Mouse (Mus musculus): ENCODE measurements around the gene Fam161a. TPM values are rescaled to one million over a fixed set of nuclear protein-coding genes. Genes with fewer than 3 reads are reported as not detected.

The Fam161a gene
- polyA plus RNA-seq, 1 experiment from 2014 or later: 11.8 TPM

- Histone ChIP-seq H3K4me1 (ENCODE audit: control insufficient read depth, insufficient read depth, low read length) (no peaks in the 10 kb centered on the region), H3K9me3 (ENCODE audit: control insufficient read depth, low read length) (no peaks in the 10 kb centered on the region), H3K36me3 (ENCODE audit: control insufficient read depth, insufficient read depth, low read length) (no peaks in the 10 kb centered on the region), H3K4me2 (ENCODE audit: low read depth, low read length) (no peak overlapping the region), H3K27ac (replicated peaks; ENCODE audit: low read depth, low read length) (peak overlapping the region; percentile 44; the same call in 1 of the 2 replicates), H3K27me3 (replicated peaks; ENCODE audit: control insufficient read depth, insufficient read depth, low read length) (no peaks in the 10 kb centered on the region), H3K4me3 (ENCODE audit: low read depth, low read length) (no peak overlapping the region), H3K9ac (ENCODE audit: low read depth, low read length) (peak overlapping the region; percentile 37)
- ATAC-seq (ENCODE audit: low read depth) (no peak), DNase-seq (ENCODE audit: low spot score) (no peak)
- WGBS: 52% methylated on average over 24 of the region's 24 CpGs
Measured at GRCm38 (mm10) chr11:23020116-23020770, 12.9 kb downstream of the Fam161a start.

GRCm38 (mm10) chr11:23020841-23021240 lies 13.5 kb downstream of the Fam161a start:
- Histone ChIP-seq H3K27ac (replicated peaks; ENCODE audit: low read depth, low read length) (no peak overlapping the region), H3K9me3 (ENCODE audit: control insufficient read depth, low read length) (no peaks in the 10 kb centered on the region), H3K4me1 (ENCODE audit: control insufficient read depth, insufficient read depth, low read length) (no peaks in the 10 kb centered on the region), H3K4me2 (ENCODE audit: low read depth, low read length) (no peak overlapping the region), H3K36me3 (ENCODE audit: control insufficient read depth, insufficient read depth, low read length) (no peaks in the 10 kb centered on the region), H3K4me3 (ENCODE audit: low read depth, low read length) (no peak overlapping the region), H3K27me3 (replicated peaks; ENCODE audit: control insufficient read depth, insufficient read depth, low read length) (no peaks in the 10 kb centered on the region), H3K9ac (ENCODE audit: low read depth, low read length) (no peak overlapping the region)
- 92% methylated on average over 14 of the region's 14 CpGs for WGBS
- ATAC-seq (ENCODE audit: low read depth) (no peak), DNase-seq (ENCODE audit: low spot score) (no peak)

DNA sequence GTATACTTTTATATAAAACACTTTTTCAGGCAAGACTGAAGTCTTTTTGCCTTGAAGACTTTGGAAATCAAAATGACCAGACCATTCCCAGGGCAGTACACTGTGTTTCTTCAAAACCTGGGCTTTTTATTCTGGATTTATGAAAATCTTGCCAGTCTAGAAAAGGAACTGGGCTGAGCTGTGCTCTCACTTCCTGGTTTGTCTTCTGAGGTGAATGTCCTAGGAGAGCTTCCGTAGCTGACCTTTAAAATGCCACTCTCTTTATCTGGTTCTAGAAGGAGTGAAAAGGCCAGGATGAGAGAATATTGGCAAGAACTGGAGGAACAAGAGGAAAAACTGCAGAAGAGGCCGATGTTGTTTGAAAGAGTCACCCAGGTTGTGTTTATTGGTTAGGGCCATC lies 15.8 kb downstream of the Fam161a start:
- Histone ChIP-seq H3K9ac (ENCODE audit: low read depth, low read length) (no peak overlapping the region), H3K27me3 (replicated peaks; ENCODE audit: control insufficient read depth, insufficient read depth, low read length) (no peaks in the 10 kb centered on the region), H3K36me3 (ENCODE audit: control insufficient read depth, insufficient read depth, low read length) (no peaks in the 10 kb centered on the region), H3K27ac (replicated peaks; ENCODE audit: low read depth, low read length) (no peak overlapping the region), H3K4me3 (ENCODE audit: low read depth, low read length) (no peak overlapping the region), H3K4me2 (ENCODE audit: low read depth, low read length) (no peak overlapping the region), H3K4me1 (ENCODE audit: control insufficient read depth, insufficient read depth, low read length) (no peaks in the 10 kb centered on the region), H3K9me3 (ENCODE audit: control insufficient read depth, low read length) (no peaks in the 10 kb centered on the region)
- DNase-seq (ENCODE audit: low spot score) (no peak), ATAC-seq (ENCODE audit: low read depth) (no peak)
- WGBS: 93% methylated on average over 2 of the region's 2 CpGs

GRCm38 (mm10) chr11:23024169-23024568 lies 16.8 kb downstream of the Fam161a start:
- DNase-seq (ENCODE audit: low spot score) (no peak), ATAC-seq (ENCODE audit: low read depth) (no peak)
- Histone ChIP-seq H3K9me3 (ENCODE audit: control insufficient read depth, low read length) (no peaks in the 10 kb centered on the region), H3K4me1 (ENCODE audit: control insufficient read depth, insufficient read depth, low read length) (no peaks in the 10 kb centered on the region), H3K4me2 (ENCODE audit: low read depth, low read length) (no peak overlapping the region), H3K4me3 (ENCODE audit: low read depth, low read length) (no peak overlapping the region), H3K36me3 (ENCODE audit: control insufficient read depth, insufficient read depth, low read length) (no peaks in the 10 kb centered on the region), H3K27ac (replicated peaks; ENCODE audit: low read depth, low read length) (no peak overlapping the region), H3K9ac (ENCODE audit: low read depth, low read length) (no peak overlapping the region), H3K27me3 (replicated peaks; ENCODE audit: control insufficient read depth, insufficient read depth, low read length) (no peaks in the 10 kb centered on the region)
- WGBS: 74% methylated on average over 3 of the region's 3 CpGs

GRCm38 (mm10) chr11:23028957-23029356 lies 21.6 kb downstream of the Fam161a start:
- Histone ChIP-seq H3K4me3 (ENCODE audit: low read depth, low read length) (no peak overlapping the region), H3K27me3 (replicated peaks; ENCODE audit: control insufficient read depth, insufficient read depth, low read length) (no peaks in the 10 kb centered on the region), H3K36me3 (ENCODE audit: control insufficient read depth, insufficient read depth, low read length) (no peaks in the 10 kb centered on the region), H3K4me2 (ENCODE audit: low read depth, low read length) (no peak overlapping the region), H3K9me3 (ENCODE audit: control insufficient read depth, low read length) (no peaks in the 10 kb centered on the region), H3K9ac (ENCODE audit: low read depth, low read length) (no peak overlapping the region), H3K4me1 (ENCODE audit: control insufficient read depth, insufficient read depth, low read length) (no peaks in the 10 kb centered on the region), H3K27ac (replicated peaks; ENCODE audit: low read depth, low read length) (no peak overlapping the region)
- no peak for ATAC-seq (ENCODE audit: low read depth)
- WGBS: 65% methylated on average over 3 of the region's 3 CpGs
- DNase-seq (ENCODE audit: low spot score): no peak

DNA sequence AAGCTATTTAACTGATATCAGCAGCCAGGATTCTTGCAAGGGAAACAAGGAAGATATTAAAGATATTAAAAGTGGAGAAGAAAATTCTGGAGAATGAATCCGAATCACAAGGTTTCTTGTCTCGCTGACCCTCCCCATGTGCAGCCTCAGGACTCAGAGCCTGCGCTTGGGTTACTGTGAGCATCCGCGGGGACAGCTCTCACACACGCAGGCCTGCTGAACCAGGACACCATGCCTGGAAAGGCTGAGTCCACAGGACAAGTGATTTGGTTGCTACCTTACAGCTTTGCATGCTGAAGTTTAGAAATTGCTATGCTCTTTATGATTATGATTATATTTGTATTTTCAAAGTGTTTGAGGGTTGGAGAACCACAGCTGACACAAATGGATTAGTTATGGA lies 22.1 kb downstream of the Fam161a start:
- WGBS: 74% methylated on average over 6 of the region's 6 CpGs

GRCm38 (mm10) chr11:23047252-23047651 lies 39.9 kb downstream of the Fam161a start:
- no peaks in the 10 kb centered on the region for H3K36me3 ChIP-seq (ENCODE audit: control insufficient read depth, insufficient read depth, low read length)
- no peak overlapping the region for H3K9ac ChIP-seq (ENCODE audit: low read depth, low read length)
- ATAC-seq (ENCODE audit: low read depth) (no peak), DNase-seq (ENCODE audit: low spot score) (no peak)
- no peaks in the 10 kb centered on the region for H3K9me3 ChIP-seq (ENCODE audit: control insufficient read depth, low read length)
- no peak overlapping the region for H3K27ac ChIP-seq (replicated peaks; ENCODE audit: low read depth, low read length)
- peaks cover 8% of the 10 kb centered on the region; the same call in 1 of the 2 replicates for H3K4me1 ChIP-seq (ENCODE audit: control insufficient read depth, insufficient read depth, low read length)
- 56% methylated on average over 5 of the region's 5 CpGs for WGBS
- no peak overlapping the region for H3K4me3 ChIP-seq (ENCODE audit: low read depth, low read length)
- no peaks in the 10 kb centered on the region; the same call in 1 of the 2 replicates for H3K27me3 ChIP-seq (replicated peaks; ENCODE audit: control insufficient read depth, insufficient read depth, low read length)
- H3K4me2 ChIP-seq (ENCODE audit: low read depth, low read length): no peak overlapping the region

More for the DNA sequence above, 22.1 kb downstream of the Fam161a start:
- no peak overlapping the region for H3K27ac ChIP-seq (replicated peaks; ENCODE audit: low read depth, low read length)
- H3K27me3 ChIP-seq (replicated peaks; ENCODE audit: control insufficient read depth, insufficient read depth, low read length): no peaks in the 10 kb centered on the region
- H3K4me2 ChIP-seq (ENCODE audit: low read depth, low read length): no peak overlapping the region
- no peaks in the 10 kb centered on the region for H3K36me3 ChIP-seq (ENCODE audit: control insufficient read depth, insufficient read depth, low read length)
- H3K4me3 ChIP-seq (ENCODE audit: low read depth, low read length): no peak overlapping the region
- no peaks in the 10 kb centered on the region for H3K4me1 ChIP-seq (ENCODE audit: control insufficient read depth, insufficient read depth, low read length)
- DNase-seq (ENCODE audit: low spot score): no peak
- no peak for ATAC-seq (ENCODE audit: low read depth)
- no peaks in the 10 kb centered on the region for H3K9me3 ChIP-seq (ENCODE audit: control insufficient read depth, low read length)
- no peak overlapping the region for H3K9ac ChIP-seq (ENCODE audit: low read depth, low read length)

- Histone ChIP-seq H3K27ac (replicated peaks; ENCODE audit: low read depth, low read length) (no peak overlapping the region), H3K36me3 (ENCODE audit: control insufficient read depth, insufficient read depth, low read length) (no peaks in the 10 kb centered on the region), H3K4me3 (ENCODE audit: low read depth, low read length) (no peak overlapping the region), H3K27me3 (replicated peaks; ENCODE audit: control insufficient read depth, insufficient read depth, low read length) (no peaks in the 10 kb centered on the region; the same call in 1 of the 2 replicates), H3K4me2 (ENCODE audit: low read depth, low read length) (peak overlapping the region; percentile 40), H3K9ac (ENCODE audit: low read depth, low read length) (peak overlapping the region; percentile 34; the same call in 1 of the 2 replicates), H3K9me3 (ENCODE audit: control insufficient read depth, low read length) (no peaks in the 10 kb centered on the region), H3K4me1 (ENCODE audit: control insufficient read depth, insufficient read depth, low read length) (peaks cover 8% of the 10 kb centered on the region; the same call in 1 of the 2 replicates)
- 26% methylated on average over 20 of the region's 20 CpGs for WGBS
- ATAC-seq (ENCODE audit: low read depth) (0 out of 2 replicates have a peak, but pooled peaks have one; percentile 26), DNase-seq (ENCODE audit: low spot score) (peak; percentile 47)
Measured at GRCm38 (mm10) chr11:23047663-23048582, 40.6 kb downstream of the Fam161a start.
